Mouse (Mus musculus) intestine, embryonic 16.5 days (tissue): ENCODE measurements around the gene Clnk. TPM values are rescaled to one million over a fixed set of nuclear protein-coding genes. Genes with fewer than 3 reads are reported as not detected.

ENCODE experiments used
- ATAC-seq: fragments of 200-750 bp; cut with Nextera tagmentation; 2 replicates; pipeline ENCODE4 v1.8.0; 2017; ENCODE audit warnings: moderate TSS enrichment, moderate library complexity
- H3K27ac ChIP-seq: fragments of 300-500 bp; sonication (generic); 2 replicates; pipeline ENCODE4 v1.5.1; 2014; ENCODE audit warnings: mild to moderate bottlenecking, low read length
- H3K27me3 ChIP-seq: fragments of 300-500 bp; sonication (generic); replicated peaks from 2 replicates; pipeline ENCODE4 v1.6.1; 2014; ENCODE audit warnings: low read length, control low read depth, mixed read lengths; ENCODE audit not compliant: control insufficient read depth, insufficient read depth
- H3K36me3 ChIP-seq: fragments of 300-500 bp; sonication (generic); 2 replicates; pipeline ENCODE4 v1.6.1; 2014; ENCODE audit warnings: low read length, control low read depth; ENCODE audit not compliant: control insufficient read depth, insufficient read depth
- H3K4me1 ChIP-seq: fragments of 300-500 bp; sonication (generic); 2 replicates; pipeline ENCODE4 v1.6.1; 2014; ENCODE audit warnings: low read length, control low read depth, mixed read lengths; ENCODE audit not compliant: control insufficient read depth, insufficient read depth
- H3K4me2 ChIP-seq: fragments of 300-500 bp; sonication (generic); 2 replicates; pipeline ENCODE4 v1.6.1; 2014; ENCODE audit warnings: low read depth, low read length, control low read depth
- H3K4me3 ChIP-seq: fragments of 300-500 bp; sonication (generic); 2 replicates; pipeline ENCODE4 v1.5.1; 2014; ENCODE audit warnings: mild to moderate bottlenecking, low read length
- H3K9ac ChIP-seq: fragments of 300-500 bp; sonication (generic); 2 replicates; pipeline ENCODE4 v1.6.1; 2014; ENCODE audit warnings: low read depth, low read length
- H3K9me3 ChIP-seq: fragments of 300-500 bp; sonication (generic); 2 replicates; pipeline ENCODE4 v1.6.1; 2016; ENCODE audit warnings: low read length, control low read depth; ENCODE audit not compliant: control insufficient read depth
- WGBS: fragments of 180-500 bp; shearing (Covaris S2); extraction: QIAGEN DNeasy Blood & Tissue Kit; methylation state at CpG from one replicate; pipeline ENCODE4 v1.1.7; 2014; 5-methylcytosine and 5-hydroxymethylcytosine counted together
- polyA plus RNA-seq: library from polyadenylated mRNA; unstranded; fragments of >200 nt; fragmentation: Nextera tagmentation; extraction: Ambion mirVana; gene quantifications from 2 replicates; pipeline ENCODE4 v1.2.1, GENCODE M21; 2015

The Clnk gene
- polyA plus RNA-seq, 1 experiment from 2014 or later: 0.57 TPM

- Histone ChIP-seq H3K36me3 (no peaks in the 10 kb centered on the region), H3K4me3 (no peak overlapping the region), H3K9me3 (no peaks in the 10 kb centered on the region), H3K27ac (no peak overlapping the region), H3K27me3 (no peaks in the 10 kb centered on the region), H3K4me2 (no peak overlapping the region), H3K9ac (no peak overlapping the region), H3K4me1 (no peaks in the 10 kb centered on the region)
- no peak for ATAC-seq
- WGBS: 78% methylated on average over 15 of the region's 15 CpGs
Observed at GRCm38 (mm10) chr5:38786126-38786525, 90.5 kb downstream of the Clnk start.

GRCm38 (mm10) chr5:38785686-38786085 lies 90.9 kb downstream of the Clnk start:
- Histone ChIP-seq H3K27ac (no peak overlapping the region), H3K4me2 (no peak overlapping the region), H3K4me3 (no peak overlapping the region), H3K4me1 (no peaks in the 10 kb centered on the region), H3K9me3 (no peaks in the 10 kb centered on the region), H3K9ac (no peak overlapping the region), H3K27me3 (no peaks in the 10 kb centered on the region), H3K36me3 (no peaks in the 10 kb centered on the region)
- WGBS: 85% methylated on average over 8 of the region's 8 CpGs
- no peak for ATAC-seq

- Histone ChIP-seq H3K36me3 (no peaks in the 10 kb centered on the region), H3K4me3 (no peak overlapping the region), H3K4me2 (no peak overlapping the region), H3K27me3 (no peaks in the 10 kb centered on the region), H3K4me1 (no peaks in the 10 kb centered on the region), H3K9me3 (no peaks in the 10 kb centered on the region), H3K27ac (no peak overlapping the region), H3K9ac (no peak overlapping the region)
- peak; percentile 53 for ATAC-seq
- 21% methylated on average over 4 of the region's 4 CpGs for WGBS
Observed at GRCm38 (mm10) chr5:38781813-38782212, 94.8 kb downstream of the Clnk start.

DNA sequence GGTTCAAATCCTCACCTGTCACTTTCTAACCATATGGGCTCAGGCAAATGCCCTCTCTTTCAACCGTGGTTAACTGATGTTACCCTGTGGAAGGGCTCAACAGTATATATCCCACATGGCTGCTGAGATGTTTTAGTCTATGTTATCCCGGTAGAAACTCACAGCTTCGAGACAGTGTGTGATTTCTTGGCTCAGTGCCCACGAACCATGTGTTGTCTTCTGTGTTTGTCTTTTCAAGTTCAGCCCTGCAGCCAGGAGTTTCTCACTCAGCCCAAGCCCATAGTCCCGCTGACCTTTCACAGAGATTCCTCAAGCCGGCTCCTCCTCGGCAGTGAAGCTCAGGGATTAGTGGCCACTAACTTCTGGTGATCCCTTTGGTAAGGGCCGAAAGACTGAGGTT lies 96.0 kb downstream of the Clnk start:
- H3K27me3 ChIP-seq: no peaks in the 10 kb centered on the region
- no peak for ATAC-seq
- 56% methylated on average over 8 of the region's 8 CpGs for WGBS
- H3K4me2 ChIP-seq: no peak overlapping the region
- no peak overlapping the region for H3K9ac ChIP-seq
- H3K4me3 ChIP-seq: no peak overlapping the region
- H3K36me3 ChIP-seq: no peaks in the 10 kb centered on the region
- H3K9me3 ChIP-seq: no peaks in the 10 kb centered on the region
- no peaks in the 10 kb centered on the region for H3K4me1 ChIP-seq
- no peak overlapping the region for H3K27ac ChIP-seq

GRCm38 (mm10) chr5:38780045-38780444 lies 96.6 kb downstream of the Clnk start:
- WGBS: 83% methylated on average over 3 of the region's 3 CpGs
- no peaks in the 10 kb centered on the region for H3K9me3 ChIP-seq
- no peak overlapping the region for H3K9ac ChIP-seq
- H3K4me3 ChIP-seq: no peak overlapping the region
- no peak for ATAC-seq
- H3K27me3 ChIP-seq: no peaks in the 10 kb centered on the region
- H3K4me1 ChIP-seq: no peaks in the 10 kb centered on the region
- H3K36me3 ChIP-seq: no peaks in the 10 kb centered on the region
- H3K27ac ChIP-seq: no peak overlapping the region
- H3K4me2 ChIP-seq: no peak overlapping the region

- H3K4me2 ChIP-seq: no peak overlapping the region
- H3K36me3 ChIP-seq: no peaks in the 10 kb centered on the region
- H3K27ac ChIP-seq: no peak overlapping the region
- WGBS: 72% methylated on average over 10 of the region's 10 CpGs
- H3K9me3 ChIP-seq: no peaks in the 10 kb centered on the region
- no peak overlapping the region for H3K9ac ChIP-seq
- H3K4me1 ChIP-seq: no peaks in the 10 kb centered on the region
- no peak for ATAC-seq
- no peak overlapping the region for H3K4me3 ChIP-seq
- no peaks in the 10 kb centered on the region for H3K27me3 ChIP-seq
Observed at GRCm38 (mm10) chr5:38775500-38775899, 101.1 kb downstream of the Clnk start.

GRCm38 (mm10) chr5:38754950-38755349 lies 121.7 kb downstream of the Clnk start:
- Histone ChIP-seq H3K27ac (no peak overlapping the region), H3K36me3 (no peaks in the 10 kb centered on the region), H3K9ac (no peak overlapping the region), H3K9me3 (no peaks in the 10 kb centered on the region), H3K4me2 (no peak overlapping the region), H3K4me3 (no peak overlapping the region), H3K4me1 (no peaks in the 10 kb centered on the region), H3K27me3 (no peaks in the 10 kb centered on the region; the same call in 1 of the 2 replicates)
- 8% methylated on average over 3 of the region's 3 CpGs for WGBS
- no peak for ATAC-seq

- Histone ChIP-seq H3K9ac (no peak overlapping the region), H3K36me3 (no peaks in the 10 kb centered on the region), H3K9me3 (no peaks in the 10 kb centered on the region), H3K27ac (no peak overlapping the region), H3K4me2 (no peak overlapping the region), H3K4me3 (no peak overlapping the region), H3K4me1 (no peaks in the 10 kb centered on the region), H3K27me3 (no peaks in the 10 kb centered on the region; the same call in 1 of the 2 replicates)
- no peak for ATAC-seq
- 13% methylated on average over 4 of the region's 4 CpGs for WGBS
Observed at GRCm38 (mm10) chr5:38752749-38753148, 123.9 kb downstream of the Clnk start.

GRCm38 (mm10) chr5:38708940-38709581 lies 167.6 kb downstream of the Clnk start:
- Histone ChIP-seq H3K4me1 (no peaks in the 10 kb centered on the region), H3K4me3 (no peak overlapping the region), H3K9ac (no peak overlapping the region), H3K36me3 (no peaks in the 10 kb centered on the region), H3K9me3 (no peaks in the 10 kb centered on the region), H3K27ac (no peak overlapping the region), H3K4me2 (no peak overlapping the region), H3K27me3 (no peaks in the 10 kb centered on the region)
- no peak for ATAC-seq
- 70% methylated on average over 11 of the region's 11 CpGs for WGBS
